Mouse (Mus musculus) frontal cortex, postnatal 10 days (tissue): ENCODE measurements around the gene U2af1l4.
A peak's percentile ranks its signal among the peaks of the same experiment; 100 is the strongest.

Experiments
- DNase-seq, 2 experiments: peaks; one replicate each; pipeline ENCODE4 v3.0.0; 2022; ENCODE audit warnings: low spot score in 2 of 2, mixed read lengths in 1 of 2

Gene U2af1l4

DNA sequence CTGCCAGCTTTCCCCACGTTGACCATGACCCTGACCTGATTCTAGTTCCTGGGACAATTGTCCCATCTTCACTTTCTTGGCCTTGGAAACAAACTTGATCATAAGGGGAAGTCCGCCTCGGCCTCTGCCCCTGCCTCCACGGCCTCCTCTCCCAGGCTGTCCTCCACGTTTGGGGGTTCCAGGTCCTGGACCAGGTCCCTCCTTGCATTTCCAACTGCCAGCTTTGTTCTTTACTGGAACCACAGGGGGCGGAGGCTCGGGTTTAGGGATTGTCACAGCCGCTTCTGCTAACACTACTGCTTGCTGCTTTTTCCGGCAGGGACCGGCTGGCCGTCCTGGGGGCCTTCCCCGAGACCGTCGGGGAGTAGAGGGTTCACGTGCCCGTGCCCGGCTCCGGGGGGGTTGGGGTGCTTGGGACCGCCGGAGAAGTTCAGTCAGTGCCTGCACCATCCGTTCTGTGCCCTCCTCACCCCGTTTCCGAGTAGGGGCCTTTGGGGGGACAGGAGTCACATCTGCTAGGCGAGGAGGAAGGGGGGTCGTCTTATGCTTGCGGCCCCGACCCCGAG lies 23.4 kb downstream of the U2af1l4 start:
- DNase-seq, result no peak

DNA sequence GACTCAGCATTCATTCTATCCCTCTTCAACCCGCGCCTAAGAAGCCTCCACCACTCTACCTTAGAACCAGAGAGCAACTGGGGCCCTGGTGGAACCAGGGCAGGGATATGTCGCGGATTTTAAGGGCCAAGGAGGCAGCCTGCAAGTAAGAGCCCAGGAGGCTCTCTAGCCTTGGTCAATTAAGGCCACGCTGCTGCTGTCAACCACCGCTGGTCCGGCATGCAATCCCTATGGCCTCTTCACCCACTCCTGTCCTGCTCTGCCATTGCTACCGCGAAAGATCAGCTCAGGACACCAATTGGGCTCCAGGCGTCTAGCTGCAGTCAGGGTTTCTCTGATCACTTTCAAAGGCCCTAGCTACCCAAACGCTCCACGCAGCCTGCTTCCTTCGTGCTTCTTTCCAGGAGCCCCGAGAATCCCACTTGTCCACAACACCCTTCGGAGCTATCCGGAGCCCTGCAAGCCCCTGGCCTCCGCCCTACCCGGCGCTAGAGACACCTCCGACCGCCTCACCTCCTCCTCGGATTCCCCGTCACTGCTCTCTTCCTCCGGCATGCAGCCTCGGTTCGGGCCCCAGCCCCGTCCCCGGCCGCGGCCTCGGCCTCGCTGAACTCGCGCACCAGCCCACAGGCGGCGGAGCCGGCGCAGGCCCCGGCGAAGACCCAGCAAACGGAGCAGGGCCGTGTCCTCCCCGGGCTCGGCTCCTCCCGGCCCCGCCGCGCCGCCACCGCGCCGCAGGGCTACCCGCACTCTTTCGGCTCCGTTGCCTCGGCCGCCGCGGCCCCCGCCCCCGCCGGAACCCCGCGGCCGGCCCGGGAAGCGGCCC lies 25.0 kb downstream of the U2af1l4 start:
- peak; percentile 55 to 68 for DNase-seq

DNA sequence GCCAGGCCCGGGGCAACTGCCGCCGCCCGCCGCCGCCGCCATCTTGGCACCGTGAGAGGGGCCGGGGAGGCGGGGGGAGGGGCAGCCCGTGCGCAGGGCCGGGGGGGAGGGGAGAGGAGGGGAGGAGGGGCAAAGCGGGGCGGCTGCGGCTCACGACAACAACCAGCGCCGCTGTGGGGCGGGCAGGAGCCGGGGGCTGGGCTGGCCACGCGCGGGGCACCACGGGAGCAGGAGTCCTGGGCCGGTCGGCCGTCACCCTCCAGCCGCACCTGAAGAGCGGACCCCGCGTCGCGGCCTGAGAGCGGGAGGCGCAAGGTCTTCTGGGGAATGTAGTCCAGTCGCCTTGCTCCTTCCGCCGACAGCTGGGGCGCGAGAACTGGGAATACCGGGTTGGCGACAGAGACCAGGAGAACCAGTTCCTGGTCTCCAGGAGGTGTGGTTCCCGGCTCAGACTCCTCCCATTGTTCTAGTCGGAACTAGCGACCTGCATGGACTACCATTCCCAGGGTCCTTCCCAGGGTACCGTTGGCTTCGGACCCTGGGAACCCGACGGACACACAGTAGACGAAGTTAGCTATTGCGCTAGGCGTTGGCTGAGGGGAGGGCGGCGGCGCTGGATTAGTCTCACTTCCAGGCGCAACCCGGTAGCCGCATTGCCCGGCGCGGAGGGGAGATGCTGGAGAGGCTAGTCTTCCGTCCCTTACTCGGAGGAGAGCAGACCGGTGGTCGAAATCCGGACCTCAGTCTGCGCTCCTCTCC lies 25.8 kb downstream of the U2af1l4 start, which contains the start of gene Kmt2b:
TSS of gene Kmt2b (minus strand) at position 51 of the 759 bp plus-strand sequence.
- DNase-seq, result peak; percentile 95 to 97

GRCm38 (mm10) chr7:30589435-30590301 lies 26.6 kb downstream of the U2af1l4 start:
- peak; percentile 61 to 85 for DNase-seq

GRCm38 (mm10) chr7:30590927-30591604 lies 28.0 kb downstream of the U2af1l4 start:
- no peak for DNase-seq

DNA sequence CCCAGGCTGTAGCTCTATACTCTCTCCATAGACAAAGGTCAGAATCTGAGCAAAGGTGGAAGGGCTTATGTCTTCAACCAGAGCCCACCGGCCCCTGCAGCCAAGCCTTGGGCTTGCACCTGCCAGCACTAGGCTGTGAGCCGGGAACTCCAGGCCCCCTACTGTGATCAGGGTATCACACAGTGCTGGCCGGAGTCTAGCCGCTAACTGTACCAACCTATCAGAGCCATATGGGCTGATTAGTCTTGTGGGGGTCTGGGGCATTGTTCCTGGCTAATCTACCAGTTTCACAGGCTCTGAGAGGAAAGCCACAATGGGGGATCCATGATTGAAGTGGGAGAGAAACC lies 28.5 kb downstream of the U2af1l4 start:
- no peak for DNase-seq

- no peak for DNase-seq
These were observed 29.8 kb downstream of the U2af1l4 start for GRCm38 (mm10) chr7:30592772-30593423.

DNA sequence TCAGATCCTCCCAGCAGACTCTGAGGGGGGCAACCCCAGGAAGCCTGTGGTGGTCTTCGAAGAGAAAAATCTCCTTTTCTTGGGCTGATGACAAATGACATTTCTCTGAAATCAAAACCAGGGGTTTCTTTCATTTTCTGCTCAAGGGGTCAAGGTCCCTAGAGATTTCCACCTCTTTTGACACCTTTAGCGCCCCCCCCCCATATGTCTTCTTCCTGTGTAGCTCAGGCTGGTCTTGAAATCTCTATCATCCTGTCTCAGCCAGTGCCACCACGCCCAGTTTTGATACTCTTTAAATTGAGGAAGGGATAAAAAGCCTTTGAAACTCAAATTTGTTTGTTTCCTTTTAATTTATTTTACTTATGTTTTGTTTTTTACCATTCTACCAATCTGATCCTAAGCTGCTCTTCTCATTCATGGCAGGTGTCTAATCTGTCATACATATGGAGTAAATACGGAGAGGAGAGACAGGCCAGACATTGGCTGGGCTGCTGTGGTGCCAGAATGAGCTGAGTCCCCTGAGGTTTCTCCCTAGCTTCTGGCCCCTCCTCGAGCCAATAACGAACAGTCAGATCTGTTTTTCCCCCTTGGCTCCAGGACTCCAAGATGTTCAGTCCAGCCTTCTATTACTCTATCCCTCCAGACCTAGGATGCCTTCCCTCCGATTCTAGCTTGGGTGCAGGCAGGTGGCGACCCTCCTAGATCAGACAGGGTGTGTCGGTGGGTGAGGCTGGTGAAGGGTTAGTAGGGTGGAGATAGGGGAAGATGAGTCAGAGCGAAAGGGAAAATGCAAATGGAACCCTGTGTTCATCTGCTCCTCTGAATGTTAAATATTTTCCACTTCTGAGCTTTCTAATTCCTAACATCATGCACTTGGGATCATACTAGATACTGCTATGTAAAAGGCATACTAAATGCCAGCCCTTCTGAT lies 30.7 kb downstream of the U2af1l4 start:
- no peak for DNase-seq

- DNase-seq, result no peak
These were observed 31.5 kb downstream of the U2af1l4 start for GRCm38 (mm10) chr7:30594510-30595024.

GRCm38 (mm10) chr7:30596093-30596492 lies 33.0 kb downstream of the U2af1l4 start:
- DNase-seq, result no peak

DNA sequence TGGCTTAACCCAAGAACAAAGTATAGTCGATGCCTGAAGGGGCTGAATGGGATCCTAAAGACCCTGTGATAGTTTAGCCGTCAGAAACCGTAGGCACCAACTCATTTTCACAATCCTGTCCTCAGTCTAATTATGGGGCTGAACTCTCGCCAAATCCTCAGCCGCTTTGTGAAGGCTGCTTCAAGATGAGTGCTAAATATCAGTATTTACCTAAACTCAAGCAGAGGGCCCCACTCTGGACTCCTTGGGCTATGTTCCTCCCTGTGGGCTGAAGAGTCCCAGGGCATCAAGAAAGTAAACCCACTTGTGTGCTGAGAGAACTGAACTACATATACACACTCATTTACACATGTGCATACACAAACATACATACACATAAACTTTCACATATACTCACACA lies 33.7 kb downstream of the U2af1l4 start:
- no peak for DNase-seq

DNA sequence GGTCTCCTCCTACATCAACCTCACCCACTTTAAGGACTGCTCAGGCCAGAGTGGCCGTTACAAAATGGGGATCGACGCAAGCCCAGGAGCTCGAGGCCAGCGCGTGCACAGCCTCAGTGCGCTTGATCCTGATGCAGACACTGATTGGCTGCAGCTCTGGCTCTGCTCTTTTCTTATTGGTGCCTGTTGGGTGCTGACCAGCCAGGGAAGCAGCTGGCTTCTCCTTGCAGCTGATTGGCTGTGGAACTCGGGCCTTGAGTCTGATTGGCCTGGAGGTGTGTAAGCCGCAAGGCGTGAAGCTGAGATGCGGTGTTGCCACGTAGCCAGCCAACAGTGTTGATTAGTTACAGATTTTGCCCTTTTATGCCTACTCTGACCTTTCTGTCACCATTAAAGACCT lies 35.7 kb downstream of the U2af1l4 start, which contains the start of gene Zbtb32:
TSS of gene Zbtb32 (minus strand) at position 124 of the 400 bp plus-strand sequence.
- no peak for DNase-seq

- peak; percentile 87 to 89 for DNase-seq
These were observed 36.8 kb downstream of the U2af1l4 start for GRCm38 (mm10) chr7:30599933-30600353.

DNA sequence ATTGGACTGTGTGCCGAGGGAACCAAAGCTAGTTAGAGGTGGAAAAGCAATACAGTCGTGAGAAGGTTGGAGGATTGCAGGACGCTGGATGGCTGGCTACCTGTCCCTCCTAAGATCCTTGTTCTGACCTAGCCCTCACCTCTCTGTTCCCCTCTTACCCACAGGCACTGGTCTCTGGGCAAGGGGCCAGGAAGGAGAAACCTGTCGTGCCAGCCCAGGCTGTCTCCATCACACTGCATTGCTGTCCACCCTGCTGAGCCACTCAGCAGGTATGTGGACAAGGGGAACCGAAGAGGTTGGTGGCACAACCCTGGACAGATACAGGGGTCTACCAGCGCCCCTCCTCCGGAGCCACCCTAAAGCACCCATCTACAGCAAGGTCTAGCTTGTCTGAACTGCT lies 37.5 kb downstream of the U2af1l4 start:
- no peak for DNase-seq

GRCm38 (mm10) chr7:30602583-30602982 lies 39.5 kb downstream of the U2af1l4 start:
- DNase-seq, result no peak

- DNase-seq, result no peak
These were observed 41.3 kb downstream of the U2af1l4 start for GRCm38 (mm10) chr7:30604424-30604823.

DNA sequence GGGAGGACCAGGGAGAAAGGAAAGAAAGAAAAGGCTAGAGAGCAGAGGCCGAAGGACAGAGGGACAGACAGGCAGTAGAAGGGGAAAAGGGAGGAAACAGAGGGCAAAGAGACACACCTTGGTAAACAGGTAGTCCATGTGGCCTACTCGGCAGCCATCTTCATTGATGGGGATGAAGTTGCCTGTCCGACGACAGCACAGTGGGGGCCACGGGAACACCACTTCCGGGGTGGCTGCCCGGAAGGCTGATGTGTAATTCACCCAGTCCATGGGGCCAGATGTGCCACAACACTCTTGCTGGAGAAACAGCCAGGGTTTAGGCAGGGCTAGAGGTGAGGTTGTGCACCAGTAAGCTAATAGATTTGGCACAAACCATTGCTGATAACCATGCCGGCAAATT lies 41.8 kb downstream of the U2af1l4 start:
- no peak for DNase-seq

- no peak for DNase-seq
These were observed 44.7 kb downstream of the U2af1l4 start for GRCm38 (mm10) chr7:30607706-30608309.

DNA sequence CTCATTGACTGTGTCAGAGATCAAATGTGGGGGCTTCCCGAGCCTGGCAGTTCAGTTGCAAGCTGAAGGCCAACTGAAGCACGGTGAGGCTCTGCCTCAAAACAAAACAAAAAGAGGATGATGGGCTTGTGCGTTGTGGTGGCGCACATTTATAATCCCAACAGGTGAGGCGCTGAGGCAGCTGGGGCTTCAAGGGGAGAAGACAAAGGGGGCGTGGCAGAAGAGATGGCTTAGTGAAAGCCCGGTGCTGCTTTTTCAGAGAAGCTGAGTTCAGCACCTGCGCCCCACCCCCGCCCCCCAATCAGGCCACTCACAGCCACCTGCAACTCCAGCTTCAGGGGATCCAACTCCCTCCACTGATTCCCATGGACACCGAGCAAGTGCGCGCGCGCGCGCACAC lies 45.4 kb downstream of the U2af1l4 start:
- no peak for DNase-seq
